Mouse (Mus musculus) limb, embryonic 12.5 days (tissue): ENCODE measurements around the gene Rapgef1. TPM values are rescaled to one million over a fixed set of nuclear protein-coding genes. Genes with fewer than 3 reads are reported as not detected.

Source experiments
- ATAC-seq: fragments of 200-750 bp; cut with Nextera tagmentation; 2 replicates; pipeline ENCODE4 v1.8.0; 2017; ENCODE audit warnings: low read depth, moderate TSS enrichment; ENCODE audit not compliant: insufficient number of reproducible peaks, insufficient read depth, low FRiP score, low TSS enrichment
- H3K27ac ChIP-seq: fragments of 300-500 bp; sonication (generic); 2 replicates; pipeline ENCODE4 v1.5.1; 2016; ENCODE audit warnings: mild to moderate bottlenecking, moderate library complexity
- H3K27me3 ChIP-seq: fragments of 300-500 bp; sonication (generic); 2 replicates; pipeline ENCODE4 v1.6.1; 2016; ENCODE audit warnings: mild to moderate bottlenecking, moderate library complexity
- H3K36me3 ChIP-seq: fragments of 300-500 bp; sonication (generic); 2 replicates; pipeline ENCODE4 v1.6.1; 2016; ENCODE audit warnings: mild to moderate bottlenecking, moderate library complexity
- H3K4me1 ChIP-seq: fragments of 300-500 bp; sonication (generic); replicated peaks from 2 replicates; pipeline ENCODE4 v1.6.1; 2016
- H3K4me2 ChIP-seq: fragments of 300-500 bp; sonication (generic); 2 replicates; pipeline ENCODE4 v1.6.1; 2016; ENCODE audit warnings: mild to moderate bottlenecking, moderate library complexity
- H3K4me3 ChIP-seq: fragments of 300-500 bp; sonication (generic); replicated peaks from 2 replicates; pipeline ENCODE4 v1.5.1; 2016; ENCODE audit warnings: mild to moderate bottlenecking
- H3K9ac ChIP-seq: fragments of 300-500 bp; sonication (generic); replicated peaks from 2 replicates; pipeline ENCODE4 v1.6.1; 2016; ENCODE audit warnings: mild to moderate bottlenecking, moderate library complexity
- H3K9me3 ChIP-seq: fragments of 300-500 bp; sonication (generic); 2 replicates; pipeline ENCODE4 v1.6.1; 2016; ENCODE audit warnings: mild to moderate bottlenecking, moderate library complexity
- WGBS: fragments of 180-500 bp; shearing (Covaris S2); methylation state at CpG from one replicate; pipeline ENCODE4 v1.1.7; 2016; 5-methylcytosine and 5-hydroxymethylcytosine counted together
- polyA plus RNA-seq: library from polyadenylated mRNA; unstranded; fragments of >200 nt; fragmentation: Nextera tagmentation; extraction: Ambion mirVana; gene quantifications from 2 replicates; pipeline ENCODE4 v1.2.1, GENCODE M21; 2016

Gene Rapgef1
- polyA plus RNA-seq, 1 experiment from 2014 or later: 20.4 TPM

- no peak overlapping the region for H3K4me3 ChIP-seq
- no peaks in the 10 kb centered on the region for H3K4me1 ChIP-seq
- H3K4me2 ChIP-seq: no peak overlapping the region
- WGBS: 76% methylated on average over 6 of the region's 6 CpGs
- peaks cover 77% of the 10 kb centered on the region for H3K36me3 ChIP-seq
- no peak overlapping the region for H3K9ac ChIP-seq
- H3K27ac ChIP-seq: no peak overlapping the region
- H3K9me3 ChIP-seq: no peaks in the 10 kb centered on the region
- no peaks in the 10 kb centered on the region for H3K27me3 ChIP-seq
- no peak for ATAC-seq
Observed at GRCm38 (mm10) chr2:29691507-29691906, 72.0 kb downstream of the Rapgef1 start.

GRCm38 (mm10) chr2:29692192-29692591 is 72.7 kb downstream of the Rapgef1 start:
- Histone ChIP-seq H3K27ac (no peak overlapping the region), H3K27me3 (no peaks in the 10 kb centered on the region), H3K4me3 (no peak overlapping the region), H3K36me3 (peaks cover 77% of the 10 kb centered on the region), H3K4me1 (no peaks in the 10 kb centered on the region), H3K9ac (no peak overlapping the region), H3K9me3 (no peaks in the 10 kb centered on the region), H3K4me2 (no peak overlapping the region)
- ATAC-seq: no peak
- 90% methylated on average over 2 of the region's 2 CpGs for whole genome bisulfite sequencing

- ATAC-seq: no peak
- WGBS: 87% methylated on average over 7 of the region's 7 CpGs
- H3K4me1 ChIP-seq: no peaks in the 10 kb centered on the region
Observed at GRCm38 (mm10) chr2:29696207-29696800, 76.8 kb downstream of the Rapgef1 start.

GRCm38 (mm10) chr2:29698421-29699290 is 79.1 kb downstream of the Rapgef1 start:
- ATAC-seq: no peak
- Histone ChIP-seq H3K9me3 (no peaks in the 10 kb centered on the region), H3K4me3 (no peak overlapping the region), H3K36me3 (peaks cover 83% of the 10 kb centered on the region), H3K27ac (no peak overlapping the region), H3K27me3 (no peaks in the 10 kb centered on the region), H3K4me2 (no peak overlapping the region), H3K4me1 (no peaks in the 10 kb centered on the region), H3K9ac (no peak overlapping the region)
- 90% methylated on average over 6 of the region's 6 CpGs for WGBS

More at GRCm38 (mm10) chr2:29696207-29696800, 76.8 kb downstream of the Rapgef1 start:
- Histone ChIP-seq H3K27ac (no peak overlapping the region), H3K9ac (no peak overlapping the region), H3K9me3 (no peaks in the 10 kb centered on the region), H3K4me3 (no peak overlapping the region), H3K36me3 (peaks cover 84% of the 10 kb centered on the region), H3K27me3 (no peaks in the 10 kb centered on the region), H3K4me2 (no peak overlapping the region)

GRCm38 (mm10) chr2:29700898-29701297 is 81.4 kb downstream of the Rapgef1 start:
- H3K9ac ChIP-seq: no peak overlapping the region
- no peaks in the 10 kb centered on the region for H3K9me3 ChIP-seq
- H3K4me3 ChIP-seq: no peak overlapping the region
- H3K36me3 ChIP-seq: peaks cover 94% of the 10 kb centered on the region
- no peak overlapping the region for H3K4me2 ChIP-seq
- no peaks in the 10 kb centered on the region for H3K27me3 ChIP-seq
- no peak for ATAC-seq
- H3K27ac ChIP-seq: no peak overlapping the region
- no peaks in the 10 kb centered on the region for H3K4me1 ChIP-seq

- H3K9me3 ChIP-seq: no peaks in the 10 kb centered on the region
- no peaks in the 10 kb centered on the region for H3K4me1 ChIP-seq
- no peak overlapping the region for H3K27ac ChIP-seq
- no peak for ATAC-seq
- 80% methylated on average over 6 of the region's 6 CpGs for WGBS
- no peak overlapping the region for H3K4me3 ChIP-seq
- H3K36me3 ChIP-seq: peaks cover 94% of the 10 kb centered on the region
- H3K4me2 ChIP-seq: no peak overlapping the region
- no peak overlapping the region for H3K9ac ChIP-seq
- no peaks in the 10 kb centered on the region for H3K27me3 ChIP-seq
Observed at GRCm38 (mm10) chr2:29701393-29701792, 81.9 kb downstream of the Rapgef1 start.

GRCm38 (mm10) chr2:29702189-29702588 is 82.7 kb downstream of the Rapgef1 start:
- Histone ChIP-seq H3K36me3 (peaks cover 96% of the 10 kb centered on the region), H3K9me3 (no peaks in the 10 kb centered on the region), H3K27ac (no peak overlapping the region), H3K4me3 (no peak overlapping the region), H3K27me3 (no peaks in the 10 kb centered on the region), H3K4me1 (no peaks in the 10 kb centered on the region), H3K9ac (no peak overlapping the region), H3K4me2 (no peak overlapping the region)
- ATAC-seq: no peak
- 94% methylated on average over 8 of the region's 8 CpGs for WGBS

- no peaks in the 10 kb centered on the region for H3K4me1 ChIP-seq
- H3K36me3 ChIP-seq: peaks cover 98% of the 10 kb centered on the region
- no peak overlapping the region for H3K9ac ChIP-seq
- ATAC-seq: no peak
- no peak overlapping the region for H3K27ac ChIP-seq
- 93% methylated on average over 9 of the region's 9 CpGs for WGBS
- no peak overlapping the region for H3K4me2 ChIP-seq
- no peak overlapping the region for H3K4me3 ChIP-seq
- H3K9me3 ChIP-seq: no peaks in the 10 kb centered on the region
- H3K27me3 ChIP-seq: no peaks in the 10 kb centered on the region
Observed at GRCm38 (mm10) chr2:29703104-29704081, 83.9 kb downstream of the Rapgef1 start.

- Histone ChIP-seq H3K36me3 (peaks cover 93% of the 10 kb centered on the region), H3K4me1 (no peaks in the 10 kb centered on the region), H3K27me3 (no peaks in the 10 kb centered on the region), H3K27ac (no peak overlapping the region), H3K4me3 (no peak overlapping the region), H3K9ac (no peak overlapping the region), H3K4me2 (no peak overlapping the region), H3K9me3 (no peaks in the 10 kb centered on the region)
- 79% methylated on average over 3 of the region's 3 CpGs for WGBS
- ATAC-seq: no peak
Observed at GRCm38 (mm10) chr2:29705493-29705892, 86.0 kb downstream of the Rapgef1 start.

GRCm38 (mm10) chr2:29706726-29707620 is 87.5 kb downstream of the Rapgef1 start:
- Histone ChIP-seq H3K36me3 (peaks cover 91% of the 10 kb centered on the region), H3K9me3 (no peaks in the 10 kb centered on the region), H3K27me3 (no peaks in the 10 kb centered on the region), H3K27ac (no peak overlapping the region), H3K9ac (no peak overlapping the region), H3K4me3 (no peak overlapping the region), H3K4me1 (no peaks in the 10 kb centered on the region), H3K4me2 (no peak overlapping the region)
- 93% methylated on average over 18 of the region's 18 CpGs for WGBS
- ATAC-seq: no peak
